Mouse (Mus musculus) hindlimb bud, embryonic 11.5 days (tissue): ENCODE results near the gene Agtpbp1.

Experiments
- DNase-seq: peaks from one replicate; pipeline ENCODE4 v3.0.0-alpha.2; 2012; ENCODE audit warnings: low read depth, low spot score; ENCODE audit errors: extremely low spot score

The Agtpbp1 gene

DNA sequence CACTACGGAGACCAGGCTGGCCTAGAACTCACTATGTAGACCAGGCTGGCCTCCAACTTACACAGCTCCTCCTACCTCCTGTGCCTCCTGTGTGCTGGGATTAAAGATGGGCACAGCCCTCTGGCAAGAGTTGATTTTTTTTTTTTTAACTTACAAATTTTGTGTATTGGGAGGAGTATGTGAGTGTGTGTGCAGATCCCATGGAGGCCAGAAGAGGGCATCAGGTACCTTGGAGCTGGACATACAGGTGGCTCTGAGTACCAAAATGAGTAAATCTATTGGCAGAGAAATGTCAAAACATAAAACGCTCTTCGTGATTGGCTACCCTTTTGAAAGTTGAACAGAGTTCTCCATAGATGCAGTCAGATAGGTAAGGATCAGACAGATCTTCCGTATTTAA, 4.1 kb downstream of the Agtpbp1 start:
- DNase-seq: no peak

DNA sequence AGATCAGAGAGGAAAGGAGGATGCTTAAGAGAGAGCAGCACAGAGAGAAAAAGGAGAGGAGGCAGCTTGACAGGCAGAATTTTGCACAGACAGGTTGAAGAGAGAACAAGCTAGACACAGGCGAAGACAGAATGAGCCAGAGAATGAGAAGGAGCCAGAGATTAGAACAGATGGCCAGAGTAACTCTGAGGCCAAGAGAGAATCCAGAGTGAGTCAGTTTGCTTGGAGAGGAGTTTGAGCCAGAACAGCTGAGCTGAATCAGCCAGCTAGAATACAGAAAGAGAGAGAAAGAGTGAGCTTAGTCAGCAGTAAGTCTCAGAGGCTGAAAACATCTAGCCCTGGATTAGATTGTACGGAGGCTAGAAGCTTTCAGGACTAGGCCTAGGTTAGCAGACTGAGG, 12.5 kb downstream of the Agtpbp1 start:
- no peak for DNase-seq

DNA sequence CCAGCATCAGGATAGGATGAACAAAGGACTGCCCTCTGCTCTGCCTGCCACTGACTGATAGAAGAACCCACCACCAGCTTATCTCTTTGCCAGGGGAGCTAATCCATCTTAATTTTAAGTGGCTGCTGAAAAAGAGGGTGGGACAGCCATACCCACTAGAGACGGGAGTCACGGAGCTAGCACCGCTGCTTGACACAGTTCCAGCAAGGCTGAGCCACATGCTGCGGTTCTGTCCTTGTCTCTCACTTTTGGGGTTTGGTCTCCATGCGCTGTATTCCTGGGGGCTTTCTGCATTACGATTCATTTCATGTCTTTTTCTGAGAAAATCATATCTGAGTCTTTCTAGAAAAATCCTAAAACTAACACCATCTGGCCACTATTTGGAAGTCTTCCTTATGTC, 13.9 kb downstream of the Agtpbp1 start:
- no peak for DNase-seq

DNA sequence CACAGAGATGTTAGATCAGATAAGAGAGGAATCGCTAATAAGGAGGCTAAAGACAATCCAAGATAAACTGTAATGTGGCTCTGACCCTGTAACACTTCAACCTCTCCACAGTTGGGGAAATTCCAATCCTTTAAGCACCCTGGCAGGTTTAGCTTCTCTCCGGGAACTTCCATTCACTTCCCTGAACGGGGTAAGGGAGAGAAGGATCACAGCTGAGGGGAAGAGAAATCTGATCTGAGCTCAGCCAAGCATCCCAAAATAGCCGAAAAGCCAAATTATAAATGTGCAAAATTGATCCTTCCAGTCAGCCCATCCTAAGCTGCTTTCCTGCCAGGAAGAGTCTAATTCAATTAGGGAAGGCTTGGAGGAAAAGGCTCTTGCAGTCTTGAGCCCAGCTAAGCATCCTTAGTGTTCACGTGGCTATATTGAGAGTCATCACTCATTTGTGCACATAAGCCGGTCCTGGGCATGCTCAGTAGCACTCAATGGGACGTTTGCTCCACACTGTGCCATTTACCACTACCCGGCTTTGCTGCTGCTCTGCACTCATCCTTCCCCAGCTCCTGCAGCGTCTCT, 19.0 kb downstream of the Agtpbp1 start:
- no peak for DNase-seq

DNA sequence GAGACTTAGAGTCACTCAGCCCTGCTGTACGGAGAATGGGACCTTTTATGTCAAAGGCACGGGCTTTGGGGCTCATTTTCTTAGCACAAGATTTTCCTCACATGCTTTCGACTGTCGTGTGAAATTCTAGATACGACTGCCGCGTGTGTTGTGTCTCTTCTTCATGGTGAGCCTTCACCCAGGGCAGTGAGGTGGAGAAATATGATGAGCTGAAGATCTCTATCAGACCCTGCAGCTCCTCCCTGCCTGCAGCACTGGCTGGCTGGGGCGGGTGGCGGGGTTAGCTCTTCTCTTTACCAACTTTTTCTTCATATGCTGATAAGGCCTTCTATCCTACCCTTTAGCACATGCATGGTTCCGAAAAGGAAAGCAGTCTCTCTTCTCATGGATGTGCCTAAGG, 20.1 kb downstream of the Agtpbp1 start:
- DNase-seq: no peak

DNA sequence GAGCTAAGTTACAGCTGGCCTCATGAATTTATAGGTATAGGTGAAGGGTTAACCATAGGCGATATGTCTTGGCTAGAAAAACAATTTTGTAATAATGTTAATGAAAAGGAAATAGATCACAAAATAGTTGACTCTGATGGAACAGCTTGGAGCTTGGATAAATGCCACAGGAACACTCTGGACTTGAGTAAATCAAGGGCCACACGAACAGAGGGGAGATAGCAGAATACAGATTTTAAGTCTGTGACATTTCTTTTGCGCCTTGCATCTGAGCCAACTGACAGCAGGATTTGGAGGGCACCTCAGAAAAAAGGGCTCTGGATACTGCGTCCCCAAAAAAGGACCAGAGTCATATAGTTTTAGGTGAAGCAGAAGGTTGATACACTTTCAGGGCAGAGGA, 20.5 kb downstream of the Agtpbp1 start:
- DNase-seq: no peak

DNA sequence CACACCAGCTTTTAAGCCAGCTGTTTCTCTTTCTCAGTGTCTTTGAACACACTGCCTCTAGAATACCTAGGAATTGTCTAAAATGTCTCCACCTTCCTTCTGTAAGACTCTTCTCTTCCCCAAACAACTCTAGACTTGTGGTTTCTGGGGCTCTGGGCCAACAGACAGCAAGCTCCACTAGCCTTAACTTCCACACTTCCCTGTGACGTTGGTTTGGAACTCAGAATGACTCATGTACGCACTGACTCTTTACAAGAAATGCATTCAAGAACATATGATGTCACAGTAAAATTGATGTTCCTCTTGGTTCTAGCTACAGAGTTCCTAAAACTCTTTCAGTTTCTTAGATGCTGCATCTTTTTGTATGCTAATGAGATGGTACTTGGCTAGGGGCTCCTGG, 22.6 kb downstream of the Agtpbp1 start:
- DNase-seq: no peak

DNA sequence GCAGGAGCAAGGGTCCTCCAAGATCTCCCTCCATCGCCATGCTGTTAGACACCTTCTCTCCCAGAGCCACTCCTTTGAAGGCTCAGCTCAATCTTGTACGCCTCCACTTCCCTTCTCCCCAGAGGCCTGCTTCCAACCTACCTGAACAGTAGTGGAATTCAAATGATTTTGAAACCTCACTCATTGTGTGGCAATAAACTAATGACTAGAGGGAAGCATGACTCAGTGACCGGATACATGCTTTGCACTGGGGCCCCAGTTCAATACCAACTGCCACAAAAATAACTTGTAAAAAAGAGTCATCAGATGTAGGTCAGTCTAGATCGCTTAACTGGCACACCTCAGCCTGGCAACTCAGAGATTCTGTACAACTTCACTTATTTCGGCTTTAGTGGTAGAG, 26.3 kb downstream of the Agtpbp1 start:
- DNase-seq: no peak

DNA sequence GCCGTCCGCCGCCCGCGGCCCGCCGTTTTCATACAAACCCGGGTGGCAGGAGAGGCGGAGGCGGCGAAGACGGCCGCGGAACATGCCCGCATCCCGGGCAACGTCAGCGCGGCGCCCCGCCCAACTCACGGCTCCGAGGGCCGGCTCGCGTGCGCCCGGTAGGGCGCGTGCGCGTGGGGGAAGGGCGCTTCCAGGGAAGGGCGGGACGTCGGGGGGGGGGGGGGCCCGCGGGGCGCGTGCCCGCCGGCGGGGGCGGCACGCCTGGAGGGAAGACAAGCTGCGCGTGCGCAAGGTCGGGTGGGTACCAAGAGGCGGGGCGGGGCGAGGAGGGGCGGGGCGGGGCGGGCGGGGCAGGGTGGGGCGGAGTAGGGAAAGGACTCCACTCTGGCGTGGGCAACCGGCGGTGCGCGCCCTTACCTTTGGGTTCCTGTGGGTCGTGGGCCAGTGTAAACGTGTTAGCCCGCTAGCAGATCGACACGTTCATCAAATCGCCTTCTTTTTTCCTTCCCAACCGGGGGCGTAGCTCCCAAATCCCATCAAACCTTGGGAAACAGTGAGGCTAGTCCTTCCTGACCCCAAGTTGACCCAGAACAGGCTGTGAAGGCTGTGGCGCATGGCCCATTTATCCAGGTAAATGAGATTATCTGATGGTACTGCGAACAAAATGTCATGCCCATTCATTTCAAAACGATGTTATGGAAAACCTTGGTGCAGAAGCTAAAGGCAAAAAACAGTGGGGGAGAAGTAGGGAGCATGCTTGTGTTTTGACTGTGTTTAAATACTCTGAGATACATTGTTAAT, 27.6 kb downstream of the Agtpbp1 start:
- DNase-seq: peak; percentile 33

DNA sequence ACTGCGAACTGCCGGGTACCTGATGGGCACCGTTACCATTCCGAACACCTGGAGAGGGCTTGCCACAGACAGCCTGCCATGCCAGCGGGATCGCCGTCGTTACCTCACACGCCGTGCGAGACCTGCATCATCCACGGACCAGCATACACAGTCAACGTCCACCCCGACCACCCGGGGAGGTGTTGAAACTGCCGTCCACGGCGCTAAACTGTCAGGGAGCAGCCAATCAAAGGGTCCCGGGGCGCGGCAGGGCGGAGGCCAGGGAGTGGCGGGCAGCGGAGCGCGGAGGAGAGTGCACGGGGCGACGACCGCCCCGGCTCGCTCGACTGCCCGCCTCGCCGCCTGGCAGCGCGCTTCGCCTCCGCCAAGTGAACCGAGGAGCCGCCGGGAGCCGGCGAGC, 28.4 kb downstream of the Agtpbp1 start:
- DNase-seq: no peak

DNA sequence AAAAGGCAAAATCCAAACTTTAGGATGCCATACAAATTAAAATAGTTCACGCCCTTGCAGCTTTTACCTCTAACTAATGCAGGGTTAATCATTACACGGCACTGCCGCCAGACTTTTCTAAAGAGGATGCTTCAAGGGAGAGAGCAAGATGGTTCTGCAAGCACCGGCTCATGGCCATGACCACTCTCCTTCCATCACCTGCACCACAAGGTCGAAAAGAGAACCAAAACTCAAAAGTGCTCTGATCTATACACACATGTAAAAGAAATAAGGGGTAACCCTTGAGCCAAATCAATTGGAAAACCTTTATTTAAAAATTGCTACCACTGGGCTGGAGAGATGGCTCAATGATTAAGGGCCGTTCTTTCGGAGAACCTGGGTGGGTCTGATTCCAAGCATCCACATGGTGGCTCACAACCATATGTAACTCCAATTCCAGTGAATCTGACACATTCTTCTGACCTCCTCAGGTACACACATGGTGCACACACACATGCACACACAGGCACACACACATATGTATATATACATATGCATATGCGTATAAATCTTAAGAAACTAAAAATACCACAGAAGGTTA, 29.3 kb downstream of the Agtpbp1 start:
- DNase-seq: no peak

DNA sequence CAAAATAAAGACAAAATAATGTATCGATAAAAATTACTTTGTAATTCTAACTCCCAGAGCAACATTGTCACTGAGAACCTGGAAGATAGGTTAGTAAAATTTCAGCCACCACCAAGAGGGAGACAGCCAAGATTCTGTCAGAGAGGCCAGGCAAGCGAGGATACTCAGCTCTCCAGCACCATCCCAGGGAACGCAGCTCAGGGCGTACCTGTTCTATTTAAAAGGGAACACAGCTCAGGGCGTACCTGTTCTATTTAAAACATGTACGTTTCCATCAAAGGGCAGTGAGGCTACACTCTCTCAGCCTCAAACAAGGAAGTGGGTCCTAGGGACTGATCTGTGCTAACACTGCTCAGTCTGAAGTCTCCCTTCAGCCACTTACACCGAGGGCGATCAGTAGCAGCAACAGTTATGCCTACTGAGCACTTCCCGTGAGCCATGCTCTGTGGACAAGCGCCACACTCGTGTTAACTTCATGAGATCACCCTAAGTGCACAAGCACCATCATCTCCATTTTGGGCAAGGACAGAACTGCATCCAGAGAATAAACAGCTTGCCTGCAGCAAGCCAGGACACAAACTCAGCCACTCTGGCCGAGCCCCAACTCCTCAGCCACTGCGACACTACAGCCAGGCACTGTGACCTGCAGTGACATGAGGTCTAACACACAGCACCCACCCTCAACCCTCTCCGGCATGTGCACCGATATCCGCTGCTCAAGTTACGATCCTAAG, 30.1 kb downstream of the Agtpbp1 start:
- DNase-seq: no peak

DNA sequence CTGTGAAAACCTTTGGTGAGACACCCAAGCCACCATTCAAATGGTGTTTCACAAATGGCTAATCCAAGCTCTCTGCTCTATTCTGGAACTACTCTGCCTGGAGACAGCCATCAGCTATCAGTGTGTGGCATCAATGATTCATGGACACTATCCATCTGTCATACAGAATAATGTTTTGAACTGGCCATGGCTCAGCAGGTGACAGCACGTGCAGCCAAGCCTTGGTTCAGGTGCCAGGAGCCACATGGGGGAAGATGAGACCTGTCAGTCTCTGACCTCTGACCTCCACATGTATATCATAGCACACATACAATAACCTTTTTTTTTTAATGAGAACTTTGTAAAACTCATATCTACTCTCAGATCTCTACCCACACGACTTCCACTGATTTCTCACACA, 32.3 kb downstream of the Agtpbp1 start:
- no peak for DNase-seq

DNA sequence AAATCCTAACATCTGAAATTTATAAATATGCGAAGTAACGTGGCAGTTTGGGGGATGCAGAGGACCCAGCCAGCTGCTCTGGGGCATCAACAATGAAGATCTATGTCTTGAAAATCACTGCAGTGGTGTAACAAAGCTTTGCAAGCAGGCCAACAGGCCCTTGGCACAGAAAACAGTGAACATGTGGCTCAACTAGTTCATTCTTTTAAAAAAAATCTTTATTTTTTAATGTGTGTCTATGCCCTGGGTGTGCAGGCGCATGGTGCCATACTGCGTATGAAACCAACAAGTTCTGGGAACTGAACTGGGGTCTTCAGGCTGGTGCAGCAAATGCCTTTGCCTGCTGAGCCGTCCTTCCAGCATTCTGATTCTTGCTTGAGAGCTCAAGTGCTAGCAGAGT, 32.7 kb downstream of the Agtpbp1 start:
- DNase-seq: no peak

DNA sequence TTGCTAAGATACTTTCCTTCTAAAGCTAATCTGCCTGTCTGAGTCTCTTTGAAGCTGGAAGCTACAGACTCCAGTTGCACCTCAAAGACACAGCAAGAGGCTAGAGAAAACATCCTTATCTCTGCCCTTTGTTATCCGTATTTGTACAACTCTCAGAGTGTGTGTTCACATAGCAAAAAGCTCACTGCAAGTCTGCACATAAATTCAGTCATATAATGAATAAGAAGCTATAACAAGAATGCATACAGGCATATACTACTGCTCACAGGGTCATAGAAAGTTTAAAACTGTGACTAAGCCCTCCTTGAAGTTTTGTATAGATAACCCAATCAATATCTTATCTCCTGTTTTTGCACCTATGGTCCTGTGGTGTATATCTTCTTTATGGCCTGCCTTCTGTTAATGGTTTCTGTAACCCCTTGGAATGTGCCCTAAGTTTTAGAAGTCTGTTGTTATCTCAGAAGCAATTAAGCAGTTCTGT, 35.7 kb downstream of the Agtpbp1 start:
- DNase-seq: no peak

DNA sequence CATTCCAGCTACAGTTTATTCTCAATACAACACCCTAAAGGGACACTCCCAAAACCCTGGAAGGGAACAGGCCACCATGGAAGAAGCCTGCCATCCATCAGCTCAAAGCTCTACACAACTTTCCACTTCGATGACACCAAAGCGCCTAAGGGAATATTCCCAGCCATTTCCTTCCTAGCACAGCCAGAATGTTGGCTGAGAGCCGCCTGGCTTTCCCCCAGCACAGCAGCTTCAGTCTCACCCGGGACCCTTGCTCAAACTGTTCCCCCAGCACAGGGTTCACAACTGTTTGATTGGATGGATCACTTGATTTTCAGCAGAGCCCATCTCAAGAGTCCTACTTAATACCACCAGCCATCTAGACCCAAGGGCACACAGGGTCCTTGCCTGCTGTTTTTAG, 37.3 kb downstream of the Agtpbp1 start:
- no peak for DNase-seq

DNA sequence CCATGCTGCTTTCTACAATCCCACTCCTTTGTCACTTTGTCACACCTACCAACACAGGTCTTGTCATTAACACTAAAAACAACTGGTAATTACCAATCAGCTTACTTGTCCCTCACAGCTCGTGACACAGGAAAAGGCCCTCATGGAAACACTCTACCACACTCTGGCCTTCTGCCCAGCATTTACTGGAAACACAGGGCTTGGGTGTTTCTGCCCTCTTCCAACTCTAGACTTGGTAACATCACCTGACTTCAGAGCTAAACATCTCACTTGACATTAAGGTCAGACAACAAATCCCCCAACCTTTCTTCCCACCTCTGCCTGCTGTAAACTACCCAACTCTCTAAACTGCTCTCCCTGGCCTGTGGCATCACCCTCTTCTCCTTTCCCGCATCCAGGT, 37.9 kb downstream of the Agtpbp1 start:
- no peak for DNase-seq

DNA sequence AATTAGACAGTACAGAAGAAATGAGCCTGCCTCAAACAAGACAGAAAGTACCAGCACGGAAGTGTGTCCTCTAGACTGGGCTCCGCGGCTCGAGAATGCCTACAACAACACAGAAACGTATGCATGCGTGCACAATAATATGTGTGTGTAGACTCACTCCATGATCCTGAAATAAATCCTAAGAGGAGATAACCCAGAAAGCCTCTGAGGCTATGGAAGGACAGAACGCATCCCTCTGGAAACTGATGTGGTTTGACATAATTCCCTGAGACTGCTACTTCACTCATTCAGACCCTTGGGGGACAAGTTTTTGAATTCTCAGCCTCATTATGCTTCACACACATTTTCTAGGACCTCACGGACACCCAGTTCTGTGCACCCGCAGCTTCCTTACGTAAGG, 42.6 kb downstream of the Agtpbp1 start:
- no peak for DNase-seq

DNA sequence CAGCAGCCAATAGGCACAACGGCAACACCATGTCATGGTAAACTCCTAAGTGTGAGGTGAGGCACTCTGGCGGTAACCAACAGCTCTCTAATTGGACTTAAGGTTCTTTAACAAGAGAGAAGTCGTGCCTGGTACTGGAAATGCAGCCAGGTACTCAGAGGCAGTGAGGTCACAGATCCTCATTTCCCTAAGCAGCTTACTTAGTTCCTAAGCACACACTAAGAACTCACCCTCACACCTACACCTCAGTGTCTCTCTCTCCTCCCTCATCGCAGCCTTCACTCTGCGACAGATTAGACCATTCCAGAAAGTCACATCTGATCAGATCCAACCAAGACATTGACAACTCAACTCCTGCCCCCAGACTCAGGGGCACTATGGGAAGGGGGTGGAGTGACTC, 45.0 kb downstream of the Agtpbp1 start:
- DNase-seq: no peak

DNA sequence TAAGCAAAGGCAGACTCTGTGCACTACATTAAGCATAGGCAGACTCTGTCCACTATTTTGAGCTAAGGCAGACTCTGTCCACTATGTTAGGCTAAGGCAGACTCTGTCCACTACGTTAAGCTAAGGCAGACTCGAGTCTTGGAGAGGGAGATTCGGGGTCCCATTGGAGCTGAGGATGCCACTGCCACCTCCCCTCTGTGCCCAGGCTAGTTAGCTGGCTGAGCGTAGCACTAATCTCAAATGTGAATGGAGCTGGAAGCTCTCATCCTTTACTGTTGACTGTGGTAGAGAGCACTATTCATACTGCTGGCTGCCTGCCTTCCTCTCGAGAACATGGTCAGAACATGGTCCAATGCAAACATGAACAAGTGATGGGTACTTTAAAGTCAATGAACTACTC, 46.4 kb downstream of the Agtpbp1 start:
- no peak for DNase-seq

DNA sequence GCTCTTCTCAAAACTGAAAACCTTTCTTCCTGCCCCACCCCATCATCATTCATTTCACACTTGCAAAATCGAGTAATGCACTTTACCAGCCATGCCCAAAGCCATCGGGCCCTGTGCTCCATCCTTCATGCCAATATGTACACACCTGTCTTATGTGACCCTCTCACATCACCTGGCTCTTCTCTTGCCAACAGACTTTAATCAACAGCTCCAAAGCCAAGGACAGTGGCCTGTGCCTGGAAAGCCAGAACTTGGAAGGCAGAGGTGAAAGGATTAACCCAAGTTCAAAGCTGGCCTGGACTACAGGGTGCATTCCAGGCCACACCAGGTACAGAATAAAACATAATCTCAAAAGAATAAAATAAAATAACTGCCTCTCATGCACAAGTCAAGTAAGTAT, 48.4 kb downstream of the Agtpbp1 start:
- no peak for DNase-seq

DNA sequence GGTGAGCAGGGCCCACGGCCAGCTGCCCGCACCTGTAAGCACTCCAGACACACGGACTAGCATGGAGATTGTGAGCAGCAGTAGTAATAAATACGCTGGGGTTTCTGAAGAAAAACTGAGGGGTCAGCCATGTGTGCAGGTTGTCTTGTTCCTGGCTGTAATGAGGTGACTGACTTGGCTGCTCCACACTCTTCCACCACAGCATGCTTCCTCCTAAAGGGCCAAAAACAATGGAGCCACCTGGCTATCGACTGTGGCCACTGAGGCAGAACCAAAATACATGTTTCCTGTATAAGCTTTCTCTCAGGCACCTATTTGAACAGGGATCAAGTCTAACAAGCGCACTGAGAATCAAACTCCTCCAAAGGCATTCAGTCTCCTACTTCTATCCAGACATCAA, 49.3 kb downstream of the Agtpbp1 start:
- DNase-seq: no peak
